Mouse (Mus musculus) myocyte (in vitro differentiated cells): ENCODE measurements around the gene Cenpm.

Source experiments
- MAX ChIP-seq: IDR thresholded peaks from one replicate; pipeline ENCODE4 v1.6.1; 2011; ENCODE audit warnings: low read depth, mild to moderate bottlenecking, control low read depth
- USF1 ChIP-seq: IDR thresholded peaks from one replicate; pipeline ENCODE4 v1.6.1; 2011; ENCODE audit warnings: low read depth, mild to moderate bottlenecking, control low read depth, moderate library complexity

DNA sequence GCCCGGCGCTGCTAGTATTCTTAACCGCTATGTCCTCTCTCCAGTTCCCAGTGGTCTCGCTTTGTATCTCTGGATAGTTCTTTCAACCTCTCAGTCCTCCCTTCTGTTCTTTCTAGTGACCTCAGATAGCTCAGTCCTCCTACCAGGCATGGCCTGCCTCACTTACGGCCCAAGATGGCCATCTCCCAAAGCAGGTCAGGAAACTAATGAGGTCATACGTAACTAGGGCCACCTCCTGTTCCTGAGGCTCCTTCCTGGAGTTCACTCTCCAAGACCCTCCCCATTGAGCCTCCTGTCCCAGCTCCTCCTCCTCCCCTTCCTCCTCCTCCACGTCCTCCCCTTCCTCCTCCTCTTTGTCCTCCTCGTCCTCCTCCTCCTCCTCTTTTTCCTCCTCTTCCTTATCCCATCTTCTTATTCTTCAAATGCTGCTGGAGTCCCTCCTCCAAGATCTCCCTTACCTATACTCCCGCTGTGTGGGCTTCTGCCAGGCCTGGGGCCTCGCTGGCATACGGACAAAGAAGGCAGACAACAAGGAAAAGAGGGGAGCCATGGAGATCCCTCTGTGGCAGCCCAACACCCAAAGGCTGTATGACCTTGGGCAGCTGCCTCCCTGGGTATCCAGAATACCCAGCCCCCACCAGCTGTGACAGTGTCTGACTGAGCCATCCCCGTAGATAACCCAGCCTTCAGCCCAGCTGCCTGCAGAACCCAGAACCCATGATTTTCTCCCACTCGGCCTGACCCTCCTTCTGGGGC is 35.1 kb downstream of the Cenpm start:
- TF ChIP-seq USF1 (no peak), MAX (no peak)
